ENCODE assay signal across 8 mouse cellular contexts in genomic region chr5:114825978-114826691, GRCm38 (mm10). TPM values are rescaled to one million over a fixed set of nuclear protein-coding genes. Genes with fewer than 3 reads are reported as not detected.
DNase-seq lines count a peak whose midpoint lies in the region; ATAC-seq and TF ChIP-seq lines count a peak whose summit lies in the region.

No protein-coding gene starts in this region.

- H3K27ac ChIP-seq in kidney, adult 2 months (ENCODE audit: insufficient read depth, low read depth, low read length) = no peak overlapping the region
- no peak overlapping the region for H3K27ac ChIP-seq in lung, embryonic 16.5 days (ENCODE audit: low read length)

- no peaks in the 10 kb centered on the region for H3K4me1 ChIP-seq in kidney, adult 2 months (ENCODE audit: control insufficient read depth, insufficient read depth, low read length)
- peaks cover 3% of the 10 kb centered on the region; the same call in 1 of the 2 replicates for H3K4me1 ChIP-seq in lung, embryonic 16.5 days (replicated peaks; ENCODE audit: control insufficient read depth, insufficient read depth, low read length)

- no peaks in the 10 kb centered on the region for H3K36me3 ChIP-seq in kidney, adult 2 months (ENCODE audit: control insufficient read depth, insufficient read depth, low read length)
- peaks cover 4% of the 10 kb centered on the region for H3K36me3 ChIP-seq in lung, embryonic 16.5 days (ENCODE audit: control insufficient read depth, insufficient read depth, low read length)

- peak overlapping the region; percentile 62 for H3K4me2 ChIP-seq in lung, embryonic 16.5 days (ENCODE audit: low read depth, low read length)

- 3% methylated on average over 27 of the region's 27 CpGs for WGBS in kidney, adult 2 months
- WGBS in lung, embryonic 16.5 days = 6% methylated on average over 27 of the region's 27 CpGs

- H3K9ac ChIP-seq in lung, embryonic 16.5 days (ENCODE audit: low read length) = peak overlapping the region; percentile 53

- no peak for TF ChIP-seq CTCF in kidney, adult 2 months (conservative IDR thresholded peaks at IDR 0.05; ENCODE audit: insufficient read depth, insufficient read length, low read depth, low read length)

- H3K27me3 ChIP-seq in kidney, adult 2 months (replicated peaks; ENCODE audit: control insufficient read depth, insufficient read depth, low read length) = no peaks in the 10 kb centered on the region
- H3K27me3 ChIP-seq in lung, embryonic 16.5 days (ENCODE audit: control insufficient read depth, insufficient read depth, low read depth, low read length) = no peaks in the 10 kb centered on the region

- TF ChIP-seq POLR2A in kidney, adult 2 months (IDR thresholded peaks at IDR 0.05; ENCODE audit: low read depth, low read length) = no peak

- H3K9me3 ChIP-seq in lung, embryonic 16.5 days (ENCODE audit: control insufficient read depth, low read length) = peaks cover 4% of the 10 kb centered on the region

- peak overlapping the region; percentile 45 for H3K4me3 ChIP-seq in kidney, adult 2 months (ENCODE audit: insufficient read depth, low read depth, low read length)
- peak overlapping the region; percentile 35 for H3K4me3 ChIP-seq in lung, embryonic 16.5 days (ENCODE audit: low read length)

- peak; percentile 40 for DNase-seq in ovary, adult 18-20 months (ENCODE audit: low spot score)
- DNase-seq in ovary, postnatal 10 days (ENCODE audit: low spot score) = no peak
- peak; percentile 62 for DNase-seq in cerebellum, adult 8-10 months
- DNase-seq in forelimb bud, embryonic 11.5 days (ENCODE audit: low read depth, low spot score) = peak; percentile 86
- peak; percentile 90 for DNase-seq in kidney, adult 2 months
- peak; percentile 73 for DNase-seq in retina, adult 2 months (ENCODE audit: low read depth, low spot score)
- DNase-seq in urinary bladder, postnatal 25 days (ENCODE audit: low spot score) = peak; percentile 64

- ATAC-seq in lung, embryonic 16.5 days (ENCODE audit: low read depth) = peak; percentile 79

RNA-seq across cellular contexts. Expression of gene 1500011B03Rik, which starts 2.9 kb away (rescaled TPM):
- polyA plus RNA-seq in kidney, adult 2 months (2012; rRNA removed) = 30.2 and 34.7 TPM in 2 replicates
- polyA plus RNA-seq in lung, embryonic 16.5 days (2015; fragmentation: Nextera tagmentation; extraction: Ambion mirVana) = 70.6 and 70.9 TPM in 2 replicates

RNA-seq across cellular contexts. Expression of gene 4930519G04Rik, which starts 27.3 kb away (rescaled TPM):
- polyA plus RNA-seq in kidney, adult 2 months (2012; rRNA removed) = not detected in 2 replicates
- not detected in 2 replicates for polyA plus RNA-seq in lung, embryonic 16.5 days (2015; fragmentation: Nextera tagmentation; extraction: Ambion mirVana)

RNA-seq across cellular contexts. Expression of gene Gm9936, which starts 32.3 kb away (rescaled TPM):
- not detected in 2 replicates for polyA plus RNA-seq in kidney, adult 2 months (2012; rRNA removed)
- 0.06 and 0.11 TPM in 2 replicates for polyA plus RNA-seq in lung, embryonic 16.5 days (2015; fragmentation: Nextera tagmentation; extraction: Ambion mirVana)

RNA-seq across cellular contexts. Expression of gene Git2, which starts 50.8 kb away (rescaled TPM):
- 30.5 and 32.3 TPM in 2 replicates for polyA plus RNA-seq in kidney, adult 2 months (2012; rRNA removed)
- 57.4 and 59.0 TPM in 2 replicates for polyA plus RNA-seq in lung, embryonic 16.5 days (2015; fragmentation: Nextera tagmentation; extraction: Ambion mirVana)

RNA-seq across cellular contexts. Expression of gene Ankrd13a, which starts 51.7 kb away (rescaled TPM):
- 47.7 and 51.6 TPM in 2 replicates for polyA plus RNA-seq in kidney, adult 2 months (2012; rRNA removed)
- 31.2 and 43.1 TPM in 2 replicates for polyA plus RNA-seq in lung, embryonic 16.5 days (2015; fragmentation: Nextera tagmentation; extraction: Ambion mirVana)
